Comparison of ENCODE assay signal across 27 mouse cellular contexts in genomic region chr14:117581740-117582139, GRCm38 (mm10).
"Had no signal": no experiment of that assay in that cellular context is flagged by ENCODE, and none has a peak within 500 bp of the region (broad histone marks: within the 10 kb centered on the region; RNA-seq: fewer than 3 reads in every experiment).

No protein-coding gene starts in this region.

- H3K9me3 ChIP-seq: heart, embryonic 10.5 days; heart, embryonic 12.5 days; hindbrain, embryonic 10.5 days; hindbrain, embryonic 12.5 days; intestine, embryonic 15.5 days; kidney, embryonic 15.5 days; limb, embryonic 10.5 days; limb, embryonic 12.5 days; liver, embryonic 13.5 days had no signal

- H3K9ac ChIP-seq: heart, embryonic 12.5 days; hindbrain, embryonic 12.5 days; hindbrain, embryonic 14.5 days; intestine, embryonic 15.5 days; kidney, embryonic 15.5 days; limb, embryonic 12.5 days; liver, embryonic 13.5 days had no signal

- H3K4me3 ChIP-seq: gastrocnemius, adult 2 months; heart, embryonic 10.5 days; heart, embryonic 12.5 days; hindbrain, embryonic 10.5 days; hindbrain, embryonic 12.5 days; intestine, embryonic 15.5 days; kidney, embryonic 15.5 days; left cerebral cortex, adult 2 months; limb, embryonic 10.5 days; limb, embryonic 12.5 days; liver, embryonic 13.5 days had no signal

- H3K4me2 ChIP-seq: heart, embryonic 12.5 days; hindbrain, embryonic 12.5 days; hindbrain, embryonic 14.5 days; intestine, embryonic 15.5 days; kidney, embryonic 15.5 days; limb, embryonic 12.5 days; liver, embryonic 11.5 days; liver, embryonic 13.5 days had no signal

- H3K27ac ChIP-seq: gastrocnemius, adult 2 months; heart, embryonic 10.5 days; hindbrain, embryonic 10.5 days; hindbrain, embryonic 12.5 days; hindbrain, embryonic 14.5 days; intestine, embryonic 15.5 days; kidney, embryonic 15.5 days; kidney, postnatal 0 days; left cerebral cortex, adult 2 months; limb, embryonic 10.5 days; limb, embryonic 12.5 days; liver, embryonic 13.5 days had no signal

- H3K4me1 ChIP-seq: heart, embryonic 10.5 days; heart, embryonic 12.5 days; hindbrain, embryonic 10.5 days; hindbrain, embryonic 12.5 days; intestine, embryonic 15.5 days; kidney, embryonic 15.5 days; liver, embryonic 13.5 days had no signal

- H3K36me3 ChIP-seq: heart, embryonic 10.5 days; heart, embryonic 12.5 days; hindbrain, embryonic 10.5 days; hindbrain, embryonic 12.5 days; intestine, embryonic 15.5 days; kidney, embryonic 15.5 days; limb, embryonic 10.5 days; limb, embryonic 12.5 days; liver, embryonic 13.5 days had no signal

- ATAC-seq: hindbrain, embryonic 16.5 days; inflammation-experienced regulatory T-cells, adult 6 months; intestine, embryonic 15.5 days; intestine, postnatal 0 days had no signal

- DNase-seq: gastrocnemius, adult 2 months; gastrocnemius, postnatal 10 days; gastrocnemius, postnatal 25 days; heart, adult 18-20 months; heart, postnatal 10 days; heart, postnatal 4 days; kidney, adult 18-20 months; kidney, adult 8-10 months; kidney, postnatal 14 days; kidney, postnatal 36 days; liver; liver, embryonic 13.5 days had no signal

- H3K27me3 ChIP-seq: heart, embryonic 12.5 days; hindbrain, embryonic 12.5 days; intestine, embryonic 15.5 days; kidney, embryonic 15.5 days; limb, embryonic 12.5 days; liver, embryonic 13.5 days had no signal
